Mouse (Mus musculus): Measurements from ENCODE around the gene Dmac1.
"Not testable (repeated sequence)": the region's sequence is repeated elsewhere in the genome, so short reads cannot be mapped to it uniquely, and the experiment has no call there.

The Dmac1 gene

GRCm38 (mm10) chr4:75278197-75279175 is at the start of gene Dmac1:
Gene Dmac1, minus strand, starts transcription at chr4:75278305.
- DNase-seq: peak; percentile 96

GRCm38 (mm10) chr4:75315431-75315830 is 37.3 kb upstream of the Dmac1 start:
- no peak for DNase-seq

- no peak for DNase-seq
Measured at GRCm38 (mm10) chr4:75315007-75315406, 36.9 kb upstream of the Dmac1 start.

GRCm38 (mm10) chr4:75311918-75312317 is 33.8 kb upstream of the Dmac1 start:
- no peak for DNase-seq

GRCm38 (mm10) chr4:75311305-75311704 is 33.2 kb upstream of the Dmac1 start:
- DNase-seq: no peak

DNA sequence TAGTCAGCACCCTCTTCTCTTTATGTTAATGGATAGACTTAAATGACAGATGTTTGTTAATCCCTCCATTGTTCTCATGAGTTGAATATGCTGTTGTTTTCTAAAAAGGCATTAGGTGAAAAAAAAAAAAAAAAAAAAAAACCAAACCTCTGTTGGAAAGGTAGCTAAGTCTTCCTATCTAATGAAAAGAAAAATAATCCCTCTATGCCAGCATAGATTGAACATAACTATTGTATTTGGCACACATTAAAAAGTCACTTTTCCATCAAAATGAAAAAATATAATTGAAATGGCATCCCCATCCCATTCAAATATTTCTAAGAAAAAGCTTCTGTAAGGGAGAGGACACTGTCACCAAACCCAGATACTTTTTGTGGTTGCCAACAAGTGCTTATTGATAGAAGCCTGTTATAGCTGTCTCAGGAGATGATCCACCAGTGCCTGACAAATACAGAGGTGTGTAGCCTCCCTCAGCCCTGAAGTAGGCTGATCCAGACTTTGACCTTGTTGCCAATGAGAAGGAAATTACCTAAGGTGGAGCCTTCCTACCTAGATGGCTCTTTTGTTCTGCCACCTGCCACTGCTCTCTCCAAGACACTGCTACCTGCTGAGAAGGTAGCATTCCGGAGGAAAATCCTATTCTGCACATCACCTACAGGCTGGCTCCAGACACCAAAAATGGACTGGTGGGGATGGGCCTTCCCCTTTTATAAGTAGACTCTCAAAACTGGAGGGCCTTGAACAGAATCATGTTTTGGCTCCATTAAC is 22.3 kb upstream of the Dmac1 start:
- DNase-seq: no peak

DNA sequence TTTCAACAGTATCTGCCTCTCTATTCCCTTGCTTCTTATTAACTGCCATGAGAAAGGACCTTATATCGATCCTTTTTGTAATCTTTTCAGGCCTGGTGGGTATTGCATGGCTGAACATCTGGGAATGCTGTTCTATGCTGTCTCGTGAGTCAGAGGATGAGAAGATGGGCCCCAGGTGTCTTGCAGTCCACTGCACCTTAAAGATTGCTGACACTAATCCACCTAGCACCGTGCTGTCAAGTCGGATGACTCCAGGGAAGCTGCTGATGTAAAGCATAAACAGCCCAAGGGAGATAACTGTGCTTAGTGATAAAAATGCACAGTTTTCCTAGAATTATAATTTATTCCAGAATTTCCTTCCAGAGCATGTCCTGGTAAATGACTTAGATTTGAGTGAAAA is 14.2 kb upstream of the Dmac1 start:
- no peak for DNase-seq

DNA sequence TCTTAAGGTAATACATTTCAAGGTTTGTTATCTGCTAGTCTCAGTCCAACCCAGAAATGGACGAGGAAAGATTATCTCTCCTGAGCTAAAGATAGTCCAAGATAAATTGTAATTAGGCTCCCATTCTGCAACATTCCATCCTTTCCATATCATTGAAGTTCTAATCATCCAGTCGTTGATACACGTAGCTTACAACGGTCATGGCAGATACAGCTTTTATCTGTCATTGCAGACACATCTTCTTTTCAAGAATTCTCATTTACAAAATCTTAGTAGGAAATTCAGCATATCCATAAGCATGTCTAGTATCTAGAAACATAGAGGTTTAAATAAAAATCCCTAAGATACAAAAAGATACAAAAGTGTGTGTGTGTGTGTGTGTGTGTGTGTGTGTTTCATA is 13.0 kb upstream of the Dmac1 start:
- DNase-seq: no peak

- DNase-seq: peak; percentile 5
Measured at GRCm38 (mm10) chr4:75277467-75278196, 473 bp downstream of the Dmac1 start.

DNA sequence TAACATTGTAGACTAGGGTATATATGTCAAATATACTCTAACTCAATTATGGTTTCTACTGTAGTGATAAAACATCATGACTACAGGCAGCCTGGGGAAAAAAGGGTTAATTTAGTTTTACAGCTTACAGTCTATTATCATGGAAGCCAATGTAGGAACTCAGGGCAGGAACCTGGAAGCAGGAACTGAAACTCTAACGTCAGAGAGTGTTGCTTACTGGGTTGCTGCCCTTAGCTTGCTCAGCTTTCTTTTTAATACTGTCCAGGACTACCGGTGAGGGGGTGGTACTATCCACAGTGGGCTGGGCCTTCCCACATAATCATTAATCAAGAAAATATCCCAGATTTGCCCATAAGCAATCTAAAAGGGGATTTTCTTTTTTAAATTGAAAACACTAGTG is 2.4 kb downstream of the Dmac1 start:
- no peak for DNase-seq

- DNase-seq: no peak
Measured at GRCm38 (mm10) chr4:75267866-75268265, 10.2 kb downstream of the Dmac1 start.

- no peak for DNase-seq
Measured at GRCm38 (mm10) chr4:75266773-75267550, 11.1 kb downstream of the Dmac1 start.

- DNase-seq: no peak
Measured at GRCm38 (mm10) chr4:75264219-75264618, 13.9 kb downstream of the Dmac1 start.

DNA sequence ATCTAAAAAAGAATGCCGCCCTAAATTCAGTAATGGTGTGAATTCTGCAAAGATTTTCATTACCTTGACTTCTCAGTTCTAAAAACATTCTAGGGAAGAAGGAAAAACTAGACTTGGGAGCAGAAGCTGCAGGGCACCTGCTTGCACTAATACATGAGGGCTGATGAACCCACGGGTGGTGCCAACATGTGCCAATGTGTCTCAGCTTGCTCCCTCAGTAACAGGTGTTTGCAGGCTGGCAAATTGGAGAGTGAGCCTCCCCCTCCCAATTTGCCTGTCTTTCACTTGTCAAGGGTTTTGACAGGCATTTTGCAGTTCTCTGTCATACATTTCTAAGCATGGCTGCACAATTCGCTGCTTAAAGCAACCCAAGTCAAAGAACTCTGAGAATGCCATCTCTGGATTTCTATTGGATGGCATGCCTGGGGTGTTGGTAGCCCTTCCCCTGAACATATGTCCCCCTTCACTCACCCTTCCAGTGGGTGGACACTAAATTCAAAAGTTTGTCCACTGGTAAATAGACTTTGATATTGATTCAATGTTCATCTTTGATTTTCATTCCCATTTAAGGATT is 14.5 kb downstream of the Dmac1 start:
- DNase-seq: peak; percentile 34

DNA sequence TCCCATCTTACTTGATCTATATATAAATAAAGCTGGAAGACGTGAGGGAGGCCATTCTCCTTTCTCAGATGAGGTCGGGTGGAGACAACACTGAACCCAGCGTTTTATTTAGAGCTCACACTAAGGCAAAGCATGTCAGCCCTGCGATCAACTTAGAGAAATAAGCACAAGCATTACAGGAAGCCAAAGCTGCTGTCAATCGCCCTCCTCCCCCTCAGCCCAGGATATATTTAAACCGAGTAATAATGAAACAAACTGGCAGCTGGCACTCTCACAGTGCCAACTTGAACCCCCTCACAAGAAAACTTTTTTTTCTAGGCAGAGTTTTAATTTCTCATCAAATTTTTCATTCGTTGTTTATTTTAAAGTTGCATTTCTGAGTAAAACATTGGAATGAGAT is 15.7 kb downstream of the Dmac1 start:
- peak; percentile 10 for DNase-seq

- no peak for DNase-seq
Measured at GRCm38 (mm10) chr4:75260156-75260555, 17.9 kb downstream of the Dmac1 start.

DNA sequence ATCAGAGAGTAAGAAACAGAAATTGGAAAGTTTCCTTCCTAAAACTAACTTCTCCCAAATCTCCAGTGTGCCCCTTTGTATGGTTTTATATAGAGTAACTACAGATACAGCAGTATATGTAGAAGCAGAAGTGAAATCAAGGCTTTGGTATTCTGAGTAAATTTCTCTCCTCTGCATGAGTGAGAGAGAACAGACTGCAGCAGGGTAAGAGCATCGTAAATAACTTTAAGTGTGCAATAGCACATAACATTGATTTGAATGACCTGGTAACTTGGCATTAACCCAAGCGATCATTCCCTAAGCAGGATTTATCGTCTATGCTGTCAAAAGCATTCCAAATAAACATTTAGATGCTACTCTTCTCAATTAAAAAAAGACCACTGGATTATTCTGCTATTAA is 18.7 kb downstream of the Dmac1 start:
- DNase-seq: no peak

DNA sequence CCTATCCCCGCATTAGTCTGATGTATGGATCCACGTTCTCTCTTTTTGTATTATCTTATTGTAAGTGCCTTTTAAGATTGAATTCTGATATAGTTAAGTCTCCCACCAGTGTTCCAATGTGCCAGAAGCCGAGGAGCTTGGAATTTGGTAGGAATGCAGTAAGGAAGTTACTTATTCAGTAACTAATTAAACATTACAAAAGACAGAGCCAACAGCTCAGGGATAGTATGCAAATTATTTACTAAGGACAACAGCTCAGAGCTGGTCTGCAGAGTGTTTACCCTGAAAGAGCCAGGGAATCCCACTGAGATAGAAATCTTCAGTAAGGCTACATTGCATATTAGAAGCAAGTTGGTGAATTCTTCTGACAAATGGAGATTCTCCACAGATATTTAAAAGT is 43.5 kb downstream of the Dmac1 start:
- DNase-seq: not testable (repeated sequence)
